Mouse (Mus musculus) heart, postnatal 14 days (tissue): ENCODE measurements around the gene Lrrn3. TPM values are rescaled to one million over a fixed set of nuclear protein-coding genes. Genes with fewer than 3 reads are reported as not detected.

ENCODE experiments used
- DNase-seq, 2 experiments: peaks; one replicate each; pipeline ENCODE4 v3.0.0; 2021 to 2022
- intact Hi-C: fragments of 180-260 bp; cut with DNase I; formaldehyde crosslinking; loops from one replicate; pipeline ENCODE4 v1.15.1; 2025
- total RNA-seq, 2 experiments: library from RNA; stranded (reverse); gene quantifications; 2 replicates each; pipeline ENCODE4 v1.2.3; 2021

The Lrrn3 gene
- total RNA-seq, 2 experiments from 2014 or later, result 0.07 to 0.14 TPM

- intact Hi-C loops, result no loop called here
- peak; percentile 3 to 14 for DNase-seq
Measured at GRCm38 (mm10) chr12:41438446-41438845, 47.8 kb downstream of the Lrrn3 start.

GRCm38 (mm10) chr12:41436206-41436985, 49.8 kb downstream of the Lrrn3 start:
- intact Hi-C loops, result no loop called here
- DNase-seq, result no peak

GRCm38 (mm10) chr12:41428806-41429205, 57.4 kb downstream of the Lrrn3 start:
- intact Hi-C loops, result no loop called here

GRCm38 (mm10) chr12:41427464-41427863, 58.8 kb downstream of the Lrrn3 start:
- intact Hi-C loops, result no loop called here
- no peak for DNase-seq

More at GRCm38 (mm10) chr12:41428806-41429205, 57.4 kb downstream of the Lrrn3 start:
- no peak for DNase-seq

GRCm38 (mm10) chr12:41425101-41425679, 61.0 kb downstream of the Lrrn3 start:
- intact Hi-C loops, result no loop called here
- no peak for DNase-seq

- DNase-seq, result no peak
- intact Hi-C loops, result no loop called here
Measured at GRCm38 (mm10) chr12:41417961-41418360, 68.3 kb downstream of the Lrrn3 start.

GRCm38 (mm10) chr12:41417099-41417498, 69.1 kb downstream of the Lrrn3 start:
- intact Hi-C loops, result no loop called here
- DNase-seq, result no peak

- no peak for DNase-seq
- intact Hi-C loops, result no loop called here
Measured at GRCm38 (mm10) chr12:41416635-41417034, 69.6 kb downstream of the Lrrn3 start.

- intact Hi-C loops, result no loop called here
- DNase-seq, result peak in 1 of 2 experiments; percentile 1
Measured at GRCm38 (mm10) chr12:41409431-41409830, 76.8 kb downstream of the Lrrn3 start.

GRCm38 (mm10) chr12:41401923-41402322, 84.3 kb downstream of the Lrrn3 start:
- intact Hi-C loops, result no loop called here
- no peak for DNase-seq
